Mouse (Mus musculus) small intestine, adult 2 months (tissue): ENCODE measurements around the gene Fstl1.
A peak's percentile ranks its signal among the peaks of the same experiment; 100 is the strongest.

Experiments
- CTCF ChIP-seq: fragments of 200-500 bp; IDR thresholded peaks from 2 replicates; pipeline ENCODE4 v1.5.1; 2012; ENCODE audit warnings: low read depth, mild to moderate bottlenecking, control low read depth, inconsistent platforms, low read length, moderate library complexity, mixed read lengths; ENCODE audit not compliant: insufficient replicate concordance, insufficient read length; ENCODE audit errors: extremely low read depth
- POLR2A ChIP-seq: fragments of 200-500 bp; IDR thresholded peaks from 2 replicates; pipeline ENCODE4 v1.6.1; 2012; ENCODE audit warnings: low read depth, mild to moderate bottlenecking, control low read depth, inconsistent platforms, low read length, moderate library complexity

DNA sequence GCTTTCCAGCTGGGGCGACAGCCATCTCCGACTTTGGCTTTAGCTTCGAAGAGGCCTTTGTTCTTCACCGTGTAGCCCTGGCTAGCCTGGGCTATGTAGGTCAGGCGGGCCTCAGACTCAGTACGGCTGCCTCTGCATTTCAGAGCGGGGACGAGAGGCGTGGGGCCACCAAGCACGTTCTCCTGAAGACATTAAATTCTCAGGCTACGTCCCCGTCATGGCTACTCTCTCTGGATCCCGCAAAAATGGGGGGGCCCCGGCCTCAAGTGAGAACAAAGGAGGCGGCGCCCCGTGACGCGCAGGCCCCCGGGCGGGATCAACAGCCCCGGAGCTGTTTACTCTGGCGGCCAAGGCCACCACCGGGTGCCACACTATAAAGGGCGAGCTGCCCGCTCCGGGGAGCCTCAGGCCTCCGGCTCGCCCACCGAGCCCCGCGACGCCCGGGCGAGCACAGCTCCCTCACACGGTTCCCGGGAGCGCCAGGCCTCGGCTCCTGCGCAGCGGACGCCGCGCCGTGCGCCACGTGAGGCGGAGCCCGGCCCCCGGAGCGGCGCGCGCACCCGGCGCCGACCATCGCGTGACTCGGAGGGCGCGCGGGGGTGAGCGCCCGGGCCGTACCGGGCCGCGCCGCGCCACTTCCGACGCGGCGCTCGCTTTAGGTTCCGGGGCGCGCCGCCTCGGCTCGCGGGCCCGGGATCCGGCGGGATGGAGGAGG is 91.3 kb downstream of the Fstl1 start, which contains the start of gene Lrrc58:
- TF ChIP-seq CTCF = no peak
- TF ChIP-seq POLR2A = peak; percentile 61; the same call in 1 of the 2 replicates
